Mouse (Mus musculus): ENCODE measurements at regions not wholly inside any gene's neighbourhood (a gene's known extent, or its start where the extent isn't known, plus 50 kb on each side); places are given as distances from the start of the nearest gene placed in this dataset.

DNA sequence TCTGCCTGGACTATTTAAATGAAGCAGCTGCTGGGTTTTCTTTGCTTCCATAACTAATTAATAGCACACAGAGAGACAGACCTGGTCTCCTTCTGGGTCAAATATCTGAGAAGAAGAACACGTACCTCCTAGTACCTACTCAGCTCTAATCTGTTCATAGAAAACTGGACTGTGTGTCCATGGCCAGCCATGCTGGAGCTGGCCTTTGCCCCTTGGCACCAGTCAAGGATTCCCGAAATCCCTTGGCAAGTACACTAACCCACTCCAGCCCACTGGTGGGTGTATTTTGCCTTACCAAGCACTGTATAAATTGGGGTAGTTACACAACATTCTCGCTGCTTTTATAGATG, 322.4 kb upstream of the Clec14a start:
- no peak overlapping the region for H3K9ac ChIP-seq (replicated peaks; ENCODE audit: low read depth)
- DNase-seq (ENCODE audit: low spot score): no peak
- no peaks in the 10 kb centered on the region for H3K9me3 ChIP-seq (ENCODE audit: low read length)
- no peaks in the 10 kb centered on the region for H3K27me3 ChIP-seq (replicated peaks; ENCODE audit: insufficient read depth, low read length)
- TF ChIP-seq EP300 (IDR thresholded peaks at IDR 0.05): no peak
- no peak for TF ChIP-seq CTCF (IDR thresholded peaks at IDR 0.05)
- no peaks in the 10 kb centered on the region for H3K4me1 ChIP-seq (ENCODE audit: insufficient read depth, low read depth, low read length)
- WGBS: 84% methylated on average over 3 of the region's 3 CpGs
- no peaks in the 10 kb centered on the region for H3K36me3 ChIP-seq (ENCODE audit: insufficient read depth, low read length)
- H3K4me3 ChIP-seq (ENCODE audit: low read depth, low read length): no peak overlapping the region
- no peak overlapping the region for H3K27ac ChIP-seq (ENCODE audit: low read length)
- no peak for ATAC-seq
- H3K4me2 ChIP-seq (replicated peaks; ENCODE audit: low read depth, low read length): no peak overlapping the region

DNA sequence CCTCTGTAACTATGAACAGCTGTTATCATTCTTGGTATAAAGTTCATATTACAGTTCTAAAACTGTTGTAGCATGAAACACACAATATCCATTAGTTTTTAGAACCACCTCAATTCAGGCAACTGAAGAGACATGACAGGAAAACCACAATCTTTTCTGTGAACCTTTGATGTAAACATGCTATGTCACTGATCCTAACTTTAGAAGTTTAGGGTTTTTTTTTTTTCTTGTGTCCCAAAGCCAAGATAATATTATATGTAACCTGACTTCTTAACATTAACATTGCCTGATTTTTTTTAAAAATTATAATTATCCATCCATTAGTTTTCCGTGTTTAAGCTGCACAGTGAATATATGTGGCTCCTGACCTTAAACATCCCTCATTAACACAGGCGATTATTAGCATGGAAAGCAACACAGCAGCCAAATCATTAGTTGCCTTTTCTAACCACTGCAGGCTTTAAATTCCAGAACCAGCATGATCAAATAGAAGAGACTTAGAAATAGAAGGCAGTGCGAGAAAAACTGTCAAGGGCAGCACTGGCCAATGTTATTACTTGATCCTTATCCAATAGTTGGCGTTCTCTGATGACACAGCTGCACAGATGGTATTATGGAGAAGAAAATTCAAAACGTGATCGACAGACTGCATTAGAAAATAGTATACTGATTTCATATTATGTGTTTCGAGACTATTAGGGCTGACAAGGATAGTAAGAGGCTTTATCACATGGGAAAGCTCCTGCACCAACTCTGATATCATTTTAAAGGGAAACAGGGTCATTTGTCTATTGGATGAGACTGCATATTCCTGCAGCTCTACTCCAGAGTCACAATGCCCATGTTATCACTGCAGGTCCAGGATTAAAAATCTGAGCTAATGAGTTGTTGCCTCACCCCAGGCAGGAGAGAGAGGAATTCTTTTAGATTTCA, 321.7 kb upstream of the Clec14a start:
- WGBS: 66% methylated on average over 7 of the region's 7 CpGs
- no peak for DNase-seq (ENCODE audit: low spot score)
- ATAC-seq: no peak
- no peaks in the 10 kb centered on the region for H3K4me1 ChIP-seq (ENCODE audit: insufficient read depth, low read depth, low read length)
- H3K4me2 ChIP-seq (replicated peaks; ENCODE audit: low read depth, low read length): no peak overlapping the region
- TF ChIP-seq EP300 (IDR thresholded peaks at IDR 0.05) (no peak), CTCF (IDR thresholded peaks at IDR 0.05) (no peak)
- no peaks in the 10 kb centered on the region for H3K27me3 ChIP-seq (replicated peaks; ENCODE audit: insufficient read depth, low read length)
- no peaks in the 10 kb centered on the region for H3K9me3 ChIP-seq (ENCODE audit: low read length)
- no peaks in the 10 kb centered on the region for H3K36me3 ChIP-seq (ENCODE audit: insufficient read depth, low read length)
- no peak overlapping the region for H3K9ac ChIP-seq (replicated peaks; ENCODE audit: low read depth)
- no peak overlapping the region for H3K4me3 ChIP-seq (ENCODE audit: low read depth, low read length)
- H3K27ac ChIP-seq (ENCODE audit: low read length): no peak overlapping the region

DNA sequence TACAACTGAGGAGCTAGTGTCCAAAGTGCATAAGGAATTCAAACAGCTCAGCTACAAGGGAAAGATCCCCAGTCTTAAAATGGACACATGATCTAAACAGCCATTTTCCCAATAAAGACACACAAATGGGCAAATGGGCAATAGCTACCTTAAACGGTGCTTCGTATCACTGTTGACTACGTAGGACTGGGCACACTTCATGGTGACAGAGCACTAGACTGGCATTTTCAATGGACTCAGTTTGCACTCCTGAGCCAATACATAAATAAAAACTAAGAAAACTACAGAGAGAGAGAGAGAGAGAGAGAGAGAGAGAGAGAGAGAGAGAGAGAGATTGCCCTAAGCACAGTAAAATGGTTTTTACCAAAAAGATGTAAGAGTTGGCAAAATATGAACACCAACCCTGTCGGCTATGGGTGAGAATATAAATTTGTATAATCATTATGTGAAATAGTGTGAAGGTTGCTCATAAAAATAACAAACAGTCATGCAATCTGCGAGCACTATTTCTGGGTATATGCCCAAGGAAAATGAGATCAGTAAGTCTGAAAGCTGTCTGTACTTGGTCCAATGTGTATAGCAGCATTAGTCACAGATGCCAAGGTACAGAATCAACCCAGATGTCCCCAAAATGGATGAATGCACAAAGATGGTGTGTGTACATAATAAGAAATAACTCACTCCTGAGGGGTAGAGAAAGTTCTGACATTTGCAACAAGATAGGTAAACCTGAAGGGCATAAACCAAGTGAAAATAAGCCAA, 312.9 kb upstream of the Clec14a start:
- Histone ChIP-seq H3K9me3 (ENCODE audit: low read length) (no peaks in the 10 kb centered on the region), H3K4me1 (ENCODE audit: insufficient read depth, low read depth, low read length) (no peaks in the 10 kb centered on the region), H3K9ac (replicated peaks; ENCODE audit: low read depth) (no peak overlapping the region), H3K4me3 (ENCODE audit: low read depth, low read length) (no peak overlapping the region), H3K27ac (ENCODE audit: low read length) (no peak overlapping the region), H3K36me3 (ENCODE audit: insufficient read depth, low read length) (no peaks in the 10 kb centered on the region), H3K27me3 (replicated peaks; ENCODE audit: insufficient read depth, low read length) (no peaks in the 10 kb centered on the region), H3K4me2 (replicated peaks; ENCODE audit: low read depth, low read length) (no peak overlapping the region)
- WGBS: 90% methylated on average over 5 of the region's 5 CpGs
- ATAC-seq: no peak
- DNase-seq (ENCODE audit: low spot score): no peak
- TF ChIP-seq EP300 (IDR thresholded peaks at IDR 0.05): no peak
- TF ChIP-seq CTCF (IDR thresholded peaks at IDR 0.05): no peak

DNA sequence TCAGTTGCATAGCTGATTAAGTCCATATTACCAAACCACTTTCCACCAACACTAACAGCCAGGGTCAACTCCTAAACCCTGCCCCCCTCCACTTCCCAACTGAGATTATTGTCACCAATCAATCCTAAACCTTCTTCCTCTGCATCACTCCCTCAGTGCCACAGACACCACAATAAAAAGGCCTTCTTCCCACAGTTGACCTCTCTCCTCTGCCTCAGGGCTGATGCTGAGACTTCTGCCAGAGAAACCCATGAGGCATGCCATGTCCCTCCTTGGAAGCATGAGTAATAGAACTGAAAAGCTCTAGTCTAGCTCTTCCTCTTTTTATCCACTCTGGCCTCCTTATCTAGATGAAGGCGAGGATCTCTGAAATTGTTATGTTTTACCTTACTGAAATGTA, 300.0 kb upstream of the Clec14a start:
- Histone ChIP-seq H3K4me2 (replicated peaks; ENCODE audit: low read depth, low read length) (no peak overlapping the region), H3K36me3 (ENCODE audit: insufficient read depth, low read length) (no peaks in the 10 kb centered on the region), H3K4me3 (ENCODE audit: low read depth, low read length) (no peak overlapping the region), H3K9me3 (ENCODE audit: low read length) (no peaks in the 10 kb centered on the region), H3K27ac (ENCODE audit: low read length) (no peak overlapping the region), H3K4me1 (ENCODE audit: insufficient read depth, low read depth, low read length) (no peaks in the 10 kb centered on the region), H3K9ac (replicated peaks; ENCODE audit: low read depth) (no peak overlapping the region), H3K27me3 (replicated peaks; ENCODE audit: insufficient read depth, low read length) (no peaks in the 10 kb centered on the region)
- TF ChIP-seq EP300 (IDR thresholded peaks at IDR 0.05): no peak
- no peak for TF ChIP-seq CTCF (IDR thresholded peaks at IDR 0.05)
- no peak for DNase-seq (ENCODE audit: low spot score)
- ATAC-seq: no peak
- WGBS: 72% methylated on average over 1 of the region's 1 CpGs

DNA sequence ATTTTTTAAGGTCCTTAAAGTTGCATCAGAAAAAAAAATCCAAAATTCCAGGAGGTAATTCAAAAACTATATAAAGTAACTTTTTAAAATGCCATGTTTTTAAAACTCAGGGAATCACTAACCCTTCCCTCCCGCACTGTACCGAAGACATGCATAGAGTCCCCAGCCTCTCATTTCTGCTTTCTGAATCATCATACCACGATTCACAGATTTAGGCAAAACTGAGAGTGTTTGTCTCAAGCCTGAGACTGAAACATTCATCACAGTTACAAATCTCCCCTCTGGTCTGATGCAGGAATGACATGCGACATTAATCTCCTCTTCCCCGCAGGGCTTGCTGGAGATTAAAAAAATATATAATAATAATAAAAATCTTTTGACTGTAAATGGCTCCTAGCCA, 291.8 kb upstream of the Clec14a start:
- Histone ChIP-seq H3K4me3 (ENCODE audit: low read depth, low read length) (no peak overlapping the region), H3K4me2 (replicated peaks; ENCODE audit: low read depth, low read length) (no peak overlapping the region), H3K36me3 (ENCODE audit: insufficient read depth, low read length) (no peaks in the 10 kb centered on the region), H3K27me3 (replicated peaks; ENCODE audit: insufficient read depth, low read length) (no peaks in the 10 kb centered on the region), H3K27ac (ENCODE audit: low read length) (no peak overlapping the region), H3K9ac (replicated peaks; ENCODE audit: low read depth) (no peak overlapping the region), H3K4me1 (ENCODE audit: insufficient read depth, low read depth, low read length) (peaks cover 2% of the 10 kb centered on the region; the same call in 1 of the 2 replicates), H3K9me3 (ENCODE audit: low read length) (no peaks in the 10 kb centered on the region)
- TF ChIP-seq EP300 (IDR thresholded peaks at IDR 0.05): no peak
- no peak for TF ChIP-seq CTCF (IDR thresholded peaks at IDR 0.05)
- DNase-seq (ENCODE audit: low spot score) (no peak), ATAC-seq (no peak)
- 66% methylated on average over 5 of the region's 5 CpGs for WGBS

DNA sequence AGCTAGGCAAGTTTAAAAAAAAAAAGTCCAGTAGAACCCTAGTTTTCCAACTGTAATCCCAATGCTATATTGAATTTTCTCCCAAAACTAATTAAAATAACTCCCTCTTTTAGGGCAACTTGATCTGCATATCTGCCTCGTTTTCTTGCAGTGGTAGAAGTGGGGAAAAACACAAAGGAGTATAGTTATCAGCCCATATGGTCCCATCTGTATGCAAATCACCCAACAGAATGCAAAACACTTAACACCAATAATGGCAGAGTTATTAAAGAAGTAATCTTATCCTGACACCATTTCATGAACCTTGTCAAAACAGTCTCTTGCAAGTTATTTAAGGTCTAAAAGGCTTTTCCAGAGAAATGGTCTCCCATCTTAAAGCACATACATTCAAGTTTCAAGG, 290.7 kb upstream of the Clec14a start:
- no peak for TF ChIP-seq EP300 (IDR thresholded peaks at IDR 0.05)
- no peak for TF ChIP-seq CTCF (IDR thresholded peaks at IDR 0.05)
- no peak for ATAC-seq
- Histone ChIP-seq H3K36me3 (ENCODE audit: insufficient read depth, low read length) (no peaks in the 10 kb centered on the region), H3K9ac (replicated peaks; ENCODE audit: low read depth) (no peak overlapping the region), H3K9me3 (ENCODE audit: low read length) (no peaks in the 10 kb centered on the region), H3K4me3 (ENCODE audit: low read depth, low read length) (no peak overlapping the region), H3K27ac (ENCODE audit: low read length) (no peak overlapping the region), H3K4me2 (replicated peaks; ENCODE audit: low read depth, low read length) (no peak overlapping the region), H3K27me3 (replicated peaks; ENCODE audit: insufficient read depth, low read length) (no peaks in the 10 kb centered on the region), H3K4me1 (ENCODE audit: insufficient read depth, low read depth, low read length) (peaks cover 2% of the 10 kb centered on the region; the same call in 1 of the 2 replicates)
- 55% methylated on average over 1 of the region's 1 CpGs for WGBS
- DNase-seq (ENCODE audit: low spot score): no peak
